Mouse (Mus musculus): ENCODE results near the gene Klhl6.
"Not testable (repeated sequence)": the region's sequence is repeated elsewhere in the genome, so short reads cannot be mapped to it uniquely, and the experiment has no call there.

Klhl6 gene

GRCm38 (mm10) chr16:19982537-19983257 lies at the start of gene Klhl6:
Gene Klhl6, minus strand, starts transcription at chr16:19983037.
- DNase-seq (ENCODE audit: low read depth) = peak; percentile 60

- not testable (repeated sequence) for DNase-seq (ENCODE audit: low read depth)
Measured at GRCm38 (mm10) chr16:20027241-20027640, 44.4 kb upstream of the Klhl6 start.

GRCm38 (mm10) chr16:20022821-20023220 lies 40.0 kb upstream of the Klhl6 start:
- DNase-seq (ENCODE audit: low read depth) = no peak

GRCm38 (mm10) chr16:20021848-20022247 lies 39.0 kb upstream of the Klhl6 start:
- DNase-seq (ENCODE audit: low read depth) = no peak

GRCm38 (mm10) chr16:20012647-20013046 lies 29.8 kb upstream of the Klhl6 start:
- DNase-seq (ENCODE audit: low read depth) = no peak

- DNase-seq (ENCODE audit: low read depth) = no peak
Measured at GRCm38 (mm10) chr16:20006066-20006465, 23.2 kb upstream of the Klhl6 start.

- DNase-seq (ENCODE audit: low read depth) = not testable (repeated sequence)
Measured at GRCm38 (mm10) chr16:20000286-20000685, 17.4 kb upstream of the Klhl6 start.

- no peak for DNase-seq (ENCODE audit: low read depth)
Measured at GRCm38 (mm10) chr16:19997616-19998015, 14.8 kb upstream of the Klhl6 start.

GRCm38 (mm10) chr16:19996913-19997312 lies 14.1 kb upstream of the Klhl6 start:
- DNase-seq (ENCODE audit: low read depth) = not testable (repeated sequence)

- no peak for DNase-seq (ENCODE audit: low read depth)
Measured at GRCm38 (mm10) chr16:19995818-19996217, 13.0 kb upstream of the Klhl6 start.

GRCm38 (mm10) chr16:19993278-19993677 lies 10.4 kb upstream of the Klhl6 start:
- DNase-seq (ENCODE audit: low read depth) = no peak

GRCm38 (mm10) chr16:19990536-19990935 lies 7.7 kb upstream of the Klhl6 start:
- DNase-seq (ENCODE audit: low read depth) = no peak

- DNase-seq (ENCODE audit: low read depth) = no peak
Measured at GRCm38 (mm10) chr16:19987589-19987988, 4.8 kb upstream of the Klhl6 start.

- no peak for DNase-seq (ENCODE audit: low read depth)
Measured at GRCm38 (mm10) chr16:19984884-19985643, 2.2 kb upstream of the Klhl6 start.

GRCm38 (mm10) chr16:19983559-19983958 lies 722 bp upstream of the Klhl6 start:
- no peak for DNase-seq (ENCODE audit: low read depth)

- no peak for DNase-seq (ENCODE audit: low read depth)
Measured at GRCm38 (mm10) chr16:19981684-19982083, 1.2 kb downstream of the Klhl6 start.

- no peak for DNase-seq (ENCODE audit: low read depth)
Measured at GRCm38 (mm10) chr16:19981006-19981405, 1.8 kb downstream of the Klhl6 start.

GRCm38 (mm10) chr16:19979755-19980154 lies 3.1 kb downstream of the Klhl6 start:
- DNase-seq (ENCODE audit: low read depth) = peak; percentile 40

GRCm38 (mm10) chr16:19977282-19977681 lies 5.6 kb downstream of the Klhl6 start:
- DNase-seq (ENCODE audit: low read depth) = no peak

GRCm38 (mm10) chr16:19976825-19977224 lies 6.0 kb downstream of the Klhl6 start:
- DNase-seq (ENCODE audit: low read depth) = no peak

GRCm38 (mm10) chr16:19975432-19975831 lies 7.4 kb downstream of the Klhl6 start:
- no peak for DNase-seq (ENCODE audit: low read depth)

GRCm38 (mm10) chr16:19973480-19973879 lies 9.4 kb downstream of the Klhl6 start:
- peak; percentile 53 for DNase-seq (ENCODE audit: low read depth)

- DNase-seq (ENCODE audit: low read depth) = no peak
Measured at GRCm38 (mm10) chr16:19972736-19973350, 10.0 kb downstream of the Klhl6 start.

Data from c-Kit-positive CD71-negative TER-119-negative erythroid progenitor cells, embryonic 14.5 days (primary cell).